In the genomic region with DNA sequence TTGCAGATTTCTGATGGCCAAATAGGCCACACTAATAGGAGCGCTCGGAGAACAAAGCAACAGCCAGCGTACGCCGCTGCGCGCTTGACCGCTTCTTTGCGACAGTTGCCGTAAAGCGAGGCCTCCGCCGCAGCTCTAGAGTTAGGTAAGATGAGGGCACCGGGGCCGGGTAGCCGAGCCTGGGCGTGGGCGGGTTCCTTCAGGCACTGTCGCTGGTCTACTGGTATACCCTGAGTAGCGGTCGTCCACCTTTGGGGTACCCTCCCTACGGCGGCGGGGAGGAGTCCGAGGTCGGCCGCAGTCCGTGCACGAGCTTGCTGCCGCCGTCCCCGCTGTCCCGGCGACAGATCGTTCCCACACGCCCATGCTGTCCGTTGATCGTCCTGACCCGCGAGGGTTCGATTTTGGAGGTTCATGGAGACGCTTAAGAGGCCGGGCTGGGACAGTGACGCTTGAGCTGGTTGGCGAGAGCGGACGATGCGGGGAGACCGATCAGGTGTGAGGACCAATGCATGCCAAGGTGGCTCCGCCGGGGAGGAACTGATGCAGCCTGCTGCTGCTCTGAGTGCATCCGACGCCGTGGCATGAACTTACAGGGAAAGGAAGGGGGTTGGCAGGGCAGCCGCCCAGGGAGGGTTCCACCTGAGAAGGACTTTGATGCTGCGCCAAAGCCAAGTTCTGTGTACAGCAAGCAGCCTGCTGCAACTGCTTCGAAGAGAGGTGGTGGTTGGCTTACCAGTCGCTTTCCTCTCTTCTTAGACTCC, we compare ENCODE assay signal across 8 mouse cellular contexts. TPM values are rescaled to one million over a fixed set of nuclear protein-coding genes. Genes with fewer than 3 reads are reported as not detected.
DNase-seq lines count a peak whose midpoint lies in the region; ATAC-seq and TF ChIP-seq lines count a peak whose summit lies in the region.

No protein-coding gene starts in this region.

- peak overlapping the region; percentile 90 for H3K9ac ChIP-seq in ES-Bruce4 (ENCODE audit: low read depth, poor library complexity, severe bottlenecking)
- peak overlapping the region; percentile 90 for H3K9ac ChIP-seq in forebrain, embryonic 13.5 days
- H3K9ac ChIP-seq in liver, postnatal 0 days (replicated peaks) = peak overlapping the region; percentile 78
- peak overlapping the region; percentile 89 for H3K9ac ChIP-seq in neural tube, embryonic 14.5 days (replicated peaks; ENCODE audit: low read depth, low read length)

- H3K36me3 ChIP-seq in ES-Bruce4 (ENCODE audit: control insufficient read depth, insufficient read depth, low read length, poor library complexity, severe bottlenecking) = no peaks in the 10 kb centered on the region
- peaks cover 7% of the 10 kb centered on the region; the same call in 1 of the 2 replicates for H3K36me3 ChIP-seq in forebrain, embryonic 13.5 days (ENCODE audit: poor library complexity, severe bottlenecking)
- no peaks in the 10 kb centered on the region for H3K36me3 ChIP-seq in liver, postnatal 0 days (replicated peaks; ENCODE audit: insufficient read depth, low read length)
- H3K36me3 ChIP-seq in neural tube, embryonic 14.5 days (ENCODE audit: control insufficient read depth, insufficient read depth, low read length) = no peaks in the 10 kb centered on the region

- H3K4me3 ChIP-seq in ES-Bruce4 (ENCODE audit: low read depth, low read length) = peak overlapping the region; percentile 94
- peak overlapping the region; percentile 82 for H3K4me3 ChIP-seq in forebrain, embryonic 13.5 days
- H3K4me3 ChIP-seq in liver, postnatal 0 days (ENCODE audit: low read depth, low read length) = peak overlapping the region; percentile 78
- H3K4me3 ChIP-seq in neural tube, embryonic 14.5 days (ENCODE audit: low read depth, low read length) = peak overlapping the region; percentile 81

- H3K27ac ChIP-seq in ES-Bruce4 (ENCODE audit: insufficient read depth, low read length) = no peak overlapping the region
- H3K27ac ChIP-seq in forebrain, embryonic 13.5 days = peak overlapping the region; percentile 92
- peak overlapping the region; percentile 76 for H3K27ac ChIP-seq in liver, postnatal 0 days (ENCODE audit: low read depth)
- H3K27ac ChIP-seq in neural tube, embryonic 14.5 days (ENCODE audit: low read depth, low read length) = peak overlapping the region; percentile 91

- no peak for TF ChIP-seq POLR2A in ES-Bruce4 (IDR thresholded peaks at IDR 0.05; ENCODE audit: insufficient read depth, low read length)

- intact Hi-C loops in heart, postnatal 10 days (cut with DNase I) = no loop called here

- no peaks in the 10 kb centered on the region for H3K27me3 ChIP-seq in ES-Bruce4 (ENCODE audit: control insufficient read depth, insufficient read depth, low read length, poor library complexity, severe bottlenecking)
- H3K27me3 ChIP-seq in forebrain, embryonic 13.5 days = no peaks in the 10 kb centered on the region
- H3K27me3 ChIP-seq in liver, postnatal 0 days (ENCODE audit: insufficient read depth, low read length) = no peaks in the 10 kb centered on the region
- no peaks in the 10 kb centered on the region for H3K27me3 ChIP-seq in neural tube, embryonic 14.5 days (ENCODE audit: control insufficient read depth, insufficient read depth, low read length)

- no peak for TF ChIP-seq CTCF in ES-Bruce4 (IDR thresholded peaks at IDR 0.05; ENCODE audit: low read depth, low read length)
- no peak for TF ChIP-seq CTCF in liver, postnatal 0 days (IDR thresholded peaks at IDR 0.05; ENCODE audit: low read depth)

- WGBS in forebrain, embryonic 13.5 days = 8% methylated on average over 58 of the region's 58 CpGs
- 8% methylated on average over 58 of the region's 58 CpGs for WGBS in large intestine, adult 2 months
- WGBS in liver, postnatal 0 days (ENCODE audit: insufficient replicate concordance) = 6% methylated on average over 58 of the region's 58 CpGs
- WGBS in neural tube, embryonic 14.5 days = 8% methylated on average over 58 of the region's 58 CpGs

- no peaks in the 10 kb centered on the region for H3K9me3 ChIP-seq in ES-Bruce4 (replicated peaks; ENCODE audit: control insufficient read depth, insufficient read depth, low read length, poor library complexity, severe bottlenecking)
- no peaks in the 10 kb centered on the region for H3K9me3 ChIP-seq in forebrain, embryonic 13.5 days (replicated peaks)
- H3K9me3 ChIP-seq in liver, postnatal 0 days (ENCODE audit: low read length) = no peaks in the 10 kb centered on the region
- no peaks in the 10 kb centered on the region for H3K9me3 ChIP-seq in neural tube, embryonic 14.5 days (ENCODE audit: control insufficient read depth, low read length)

- peak; percentile 93 to 94 for DNase-seq in heart, postnatal 10 days
- peak; percentile 76 for DNase-seq in large intestine, adult 2 months (ENCODE audit: low read depth, low spot score)
- DNase-seq in liver, postnatal 0 days = peak; percentile 92
- DNase-seq in testis, postnatal 10 days (ENCODE audit: low spot score) = peak; percentile 95

- TF ChIP-seq EP300 in ES-Bruce4 (IDR thresholded peaks at IDR 0.05; ENCODE audit: insufficient read depth, low read depth, low read length) = no peak
- TF ChIP-seq EP300 in liver, postnatal 0 days (IDR thresholded peaks at IDR 0.05; ENCODE audit: low read depth) = no peak

- H3K4me1 ChIP-seq in ES-Bruce4 (ENCODE audit: control insufficient read depth, insufficient read depth, low read length) = no peaks in the 10 kb centered on the region
- peaks cover 10% of the 10 kb centered on the region for H3K4me1 ChIP-seq in forebrain, embryonic 13.5 days
- peaks cover 7% of the 10 kb centered on the region for H3K4me1 ChIP-seq in liver, postnatal 0 days (ENCODE audit: insufficient read depth)
- H3K4me1 ChIP-seq in neural tube, embryonic 14.5 days (ENCODE audit: control insufficient read depth, insufficient read depth, low read length) = peaks cover 6% of the 10 kb centered on the region

- ATAC-seq in cerebellum, adult (ENCODE audit: insufficient number of reproducible peaks, low FRiP score, low TSS enrichment) = peak; percentile 83
- ATAC-seq in forebrain, embryonic 13.5 days = peak; percentile 97
- peak; percentile 95 for ATAC-seq in liver, postnatal 0 days
- ATAC-seq in neural tube, embryonic 14.5 days (ENCODE audit: low read depth) = peak; percentile 97

- peak overlapping the region; percentile 89 for H3K4me2 ChIP-seq in forebrain, embryonic 13.5 days
- peak overlapping the region; percentile 90 for H3K4me2 ChIP-seq in liver, postnatal 0 days (ENCODE audit: low read depth, low read length)
- H3K4me2 ChIP-seq in neural tube, embryonic 14.5 days (ENCODE audit: low read depth, low read length) = peak overlapping the region; percentile 76

RNA-seq across cellular contexts. Expression of a gene that starts 0.4 kb away (rescaled TPM):
- polyA plus RNA-seq in ES-Bruce4 (2011; ENCODE audit: insufficient read depth, insufficient read length, low read depth, missing spikeins) = 12.2 and 13.5 TPM in 2 replicates
- 19.3 and 20.5 TPM in 2 replicates for polyA plus RNA-seq in forebrain, embryonic 13.5 days (2015; fragmentation: Nextera tagmentation; extraction: Ambion mirVana)
- total RNA-seq in heart, postnatal 10 days (2021) = 10 to 100 TPM; 13.1 to 15.0 TPM
- polyA plus RNA-seq in large intestine, adult 2 months (2012; rRNA removed) = 2.7 and 3.5 TPM in 2 replicates
- 2.5 TPM in 2 replicates for polyA plus RNA-seq in liver, postnatal 0 days (2015; fragmentation: Nextera tagmentation; extraction: Ambion mirVana)
- 23.5 and 24.5 TPM in 2 replicates for polyA plus RNA-seq in neural tube, embryonic 14.5 days (2014; fragmentation: Nextera tagmentation; extraction: Ambion mirVana)
